Mouse (Mus musculus) midbrain, embryonic 12.5 days (tissue): ENCODE measurements around the gene Sept11. TPM values are rescaled to one million over a fixed set of nuclear protein-coding genes. Genes with fewer than 3 reads are reported as not detected.

Experiments used
- ATAC-seq: fragments of 200-750 bp; cut with Nextera tagmentation; 2 replicates; pipeline ENCODE4 v1.8.0; 2017; ENCODE audit warnings: low read depth, moderate TSS enrichment, moderate library complexity; ENCODE audit not compliant: low FRiP score
- H3K27ac ChIP-seq: fragments of 300-500 bp; sonication (generic); replicated peaks from 2 replicates; pipeline ENCODE4 v1.5.1; 2016; ENCODE audit warnings: mild to moderate bottlenecking
- H3K27me3 ChIP-seq: fragments of 300-500 bp; sonication (generic); 2 replicates; pipeline ENCODE4 v1.6.1; 2016; ENCODE audit warnings: mild to moderate bottlenecking
- H3K36me3 ChIP-seq: fragments of 300-500 bp; sonication (generic); 2 replicates; pipeline ENCODE4 v1.6.1; 2016
- H3K4me1 ChIP-seq: fragments of 300-500 bp; sonication (generic); 2 replicates; pipeline ENCODE4 v1.6.1; 2016
- H3K4me2 ChIP-seq: fragments of 300-500 bp; sonication (generic); replicated peaks from 2 replicates; pipeline ENCODE4 v1.6.1; 2016; ENCODE audit warnings: mild to moderate bottlenecking, moderate library complexity
- H3K4me3 ChIP-seq: fragments of 300-500 bp; sonication (generic); 2 replicates; pipeline ENCODE4 v1.5.1; 2016; ENCODE audit warnings: mild to moderate bottlenecking
- H3K9ac ChIP-seq: fragments of 300-500 bp; sonication (generic); replicated peaks from 2 replicates; pipeline ENCODE4 v1.6.1; 2016; ENCODE audit warnings: mild to moderate bottlenecking, moderate library complexity
- H3K9me3 ChIP-seq: fragments of 300-500 bp; sonication (generic); 2 replicates; pipeline ENCODE4 v1.6.1; 2016; ENCODE audit warnings: mild to moderate bottlenecking
- WGBS: fragments of 180-500 bp; shearing (Covaris S2); methylation state at CpG from one replicate; pipeline ENCODE4 v1.1.7; 2016; 5-methylcytosine and 5-hydroxymethylcytosine counted together
- polyA plus RNA-seq: library from polyadenylated mRNA; unstranded; fragments of >200 nt; fragmentation: Nextera tagmentation; extraction: Ambion mirVana; gene quantifications from 2 replicates; pipeline ENCODE4 v1.2.1, GENCODE M21; 2016

The Sept11 gene
- polyA plus RNA-seq, 1 experiment from 2014 or later, result 260 TPM

DNA sequence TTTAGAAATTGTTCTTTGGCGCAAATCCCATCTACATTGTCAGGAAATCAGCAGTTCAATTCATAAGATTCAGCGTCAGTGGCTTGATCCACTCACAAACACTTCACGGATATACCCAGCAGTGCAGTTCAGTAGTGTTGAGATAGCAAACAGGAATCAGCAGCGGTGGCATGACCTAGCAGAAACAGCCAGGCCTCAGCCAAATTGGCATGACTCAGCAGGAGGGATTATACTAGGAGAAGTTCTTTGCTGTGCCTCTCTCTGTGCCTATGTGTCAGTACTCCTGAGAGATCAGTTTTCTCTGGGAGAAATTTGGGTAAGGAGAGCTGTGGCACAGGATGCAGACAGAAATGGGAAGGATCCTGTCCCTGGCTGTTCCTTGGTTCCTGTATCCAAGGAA lies 32.4 kb upstream of the Sept11 start:
- Histone ChIP-seq H3K9ac (no peak overlapping the region), H3K27ac (no peak overlapping the region), H3K4me1 (no peaks in the 10 kb centered on the region), H3K4me3 (no peak overlapping the region), H3K27me3 (no peaks in the 10 kb centered on the region), H3K4me2 (no peak overlapping the region), H3K36me3 (no peaks in the 10 kb centered on the region), H3K9me3 (no peaks in the 10 kb centered on the region)
- ATAC-seq, result no peak
- 88% methylated on average over 4 of the region's 4 CpGs for WGBS

DNA sequence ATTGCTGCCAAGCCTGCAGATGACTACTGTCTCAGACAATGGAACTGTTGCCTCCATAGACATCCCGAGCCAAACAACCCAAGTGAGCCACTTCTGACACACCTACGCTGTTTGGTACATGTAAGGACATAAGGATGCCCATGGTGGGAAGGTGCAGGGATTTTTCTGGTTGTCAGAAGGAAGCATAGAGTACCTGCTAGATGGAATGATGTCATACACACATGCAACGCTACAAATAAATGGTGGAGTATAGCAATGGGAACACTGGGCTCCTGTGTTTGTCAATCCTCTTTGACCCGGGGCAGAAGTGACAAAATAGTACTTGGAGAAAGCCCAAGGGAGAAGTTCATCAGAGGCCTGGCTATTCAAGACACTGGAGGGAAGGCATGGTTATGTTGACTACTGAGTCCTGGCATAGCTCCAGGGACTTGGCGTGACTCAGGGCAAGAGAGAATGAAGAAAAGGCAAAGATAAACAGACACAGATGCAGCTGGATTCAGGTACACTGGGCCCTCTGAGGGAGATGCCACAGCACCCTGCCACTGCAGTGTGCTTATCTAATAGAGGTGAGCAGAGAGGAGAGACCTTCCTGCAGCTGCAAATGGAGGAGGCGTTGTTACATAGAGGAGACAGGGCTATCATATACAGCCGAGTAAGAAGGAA lies 15.4 kb upstream of the Sept11 start:
- no peak overlapping the region for H3K4me2 ChIP-seq
- ATAC-seq, result no peak
- WGBS, result 86% methylated on average over 7 of the region's 7 CpGs
- no peak overlapping the region for H3K4me3 ChIP-seq
- no peaks in the 10 kb centered on the region for H3K27me3 ChIP-seq
- H3K4me1 ChIP-seq, result no peaks in the 10 kb centered on the region
- H3K36me3 ChIP-seq, result no peaks in the 10 kb centered on the region
- no peak overlapping the region for H3K9ac ChIP-seq
- no peaks in the 10 kb centered on the region for H3K9me3 ChIP-seq
- no peak overlapping the region for H3K27ac ChIP-seq

DNA sequence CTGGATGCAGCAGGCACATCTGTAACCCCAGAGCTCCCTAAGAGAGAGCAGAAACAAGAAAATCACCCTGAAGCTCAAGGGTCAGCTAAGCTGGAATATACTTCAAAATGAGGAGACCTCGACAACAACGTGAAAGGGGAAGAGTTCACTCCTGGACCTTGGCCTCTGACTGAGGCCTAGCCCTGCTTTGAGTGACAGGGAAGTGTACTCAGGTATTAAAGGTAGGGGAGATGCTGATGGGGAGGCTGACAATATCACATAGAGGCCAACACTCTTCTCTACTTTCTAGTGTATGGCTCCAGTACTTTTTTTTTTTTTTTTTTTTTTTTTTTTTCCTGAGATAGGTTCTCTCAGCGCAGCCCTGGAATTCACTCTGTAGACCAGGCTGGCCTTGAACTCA lies 13.6 kb upstream of the Sept11 start:
- Histone ChIP-seq H3K4me3 (no peak overlapping the region), H3K4me2 (no peak overlapping the region), H3K9ac (no peak overlapping the region), H3K36me3 (no peaks in the 10 kb centered on the region), H3K27ac (no peak overlapping the region), H3K27me3 (no peaks in the 10 kb centered on the region), H3K9me3 (no peaks in the 10 kb centered on the region), H3K4me1 (no peaks in the 10 kb centered on the region)
- no peak for ATAC-seq
- WGBS, result 92% methylated on average over 3 of the region's 3 CpGs

DNA sequence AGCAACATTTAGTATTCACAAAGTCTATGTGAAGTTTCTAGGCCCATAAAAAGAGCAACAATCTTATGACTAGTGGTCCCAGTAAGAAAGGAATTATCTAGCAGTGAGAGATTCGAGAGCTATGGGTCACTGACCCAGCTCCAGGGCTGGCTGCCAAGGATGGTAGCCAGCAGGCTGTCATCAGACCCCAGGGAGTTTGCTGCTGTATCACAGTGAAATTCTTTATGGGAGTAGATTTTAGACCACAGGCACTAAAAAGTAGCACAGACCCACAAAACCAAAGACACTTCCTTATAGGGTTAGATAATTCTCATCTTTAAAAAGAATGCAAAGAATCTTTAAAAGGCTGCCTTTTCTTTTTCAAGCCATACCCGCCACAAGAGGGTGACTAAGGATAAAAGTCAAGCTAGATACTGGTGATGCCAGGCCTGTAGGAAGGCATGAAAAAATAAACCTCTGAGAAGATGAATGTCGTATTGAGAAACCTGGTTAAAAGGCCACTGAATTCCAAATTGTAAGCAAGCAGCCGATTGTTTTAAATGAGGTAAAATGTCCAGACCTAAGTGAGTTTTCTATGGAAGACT lies 8.1 kb upstream of the Sept11 start:
- 71% methylated on average over 4 of the region's 4 CpGs for WGBS
- Histone ChIP-seq H3K27me3 (no peaks in the 10 kb centered on the region), H3K27ac (no peak overlapping the region), H3K36me3 (no peaks in the 10 kb centered on the region), H3K9me3 (no peaks in the 10 kb centered on the region), H3K9ac (no peak overlapping the region), H3K4me1 (no peaks in the 10 kb centered on the region), H3K4me2 (no peak overlapping the region), H3K4me3 (no peak overlapping the region)
- no peak for ATAC-seq

DNA sequence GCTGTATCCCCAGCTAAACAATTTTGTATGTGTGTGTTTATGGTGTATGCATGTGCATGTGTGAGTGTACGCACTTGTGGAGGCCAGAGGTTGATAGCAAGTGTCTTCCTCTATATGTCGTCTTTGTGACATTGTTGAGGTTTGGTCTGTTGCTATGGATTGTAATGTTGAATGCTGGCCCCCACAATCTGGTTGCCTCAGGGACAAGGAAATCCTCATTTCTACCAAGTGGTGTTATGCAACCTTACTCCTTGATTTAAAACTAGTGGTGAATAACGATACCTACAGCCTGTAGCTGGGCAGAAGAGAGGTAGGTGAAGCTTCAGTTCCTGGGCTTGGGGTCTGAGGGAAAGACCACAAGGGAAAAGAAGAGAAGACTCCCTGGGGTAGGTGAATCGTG lies 7.3 kb upstream of the Sept11 start:
- H3K27ac ChIP-seq, result no peak overlapping the region
- WGBS, result 88% methylated on average over 4 of the region's 4 CpGs
- H3K4me2 ChIP-seq, result no peak overlapping the region
- H3K9ac ChIP-seq, result no peak overlapping the region
- no peaks in the 10 kb centered on the region for H3K27me3 ChIP-seq
- H3K4me3 ChIP-seq, result no peak overlapping the region
- H3K36me3 ChIP-seq, result no peaks in the 10 kb centered on the region
- ATAC-seq, result no peak
- no peaks in the 10 kb centered on the region for H3K9me3 ChIP-seq
- H3K4me1 ChIP-seq, result peaks cover under 1% of the 10 kb centered on the region

DNA sequence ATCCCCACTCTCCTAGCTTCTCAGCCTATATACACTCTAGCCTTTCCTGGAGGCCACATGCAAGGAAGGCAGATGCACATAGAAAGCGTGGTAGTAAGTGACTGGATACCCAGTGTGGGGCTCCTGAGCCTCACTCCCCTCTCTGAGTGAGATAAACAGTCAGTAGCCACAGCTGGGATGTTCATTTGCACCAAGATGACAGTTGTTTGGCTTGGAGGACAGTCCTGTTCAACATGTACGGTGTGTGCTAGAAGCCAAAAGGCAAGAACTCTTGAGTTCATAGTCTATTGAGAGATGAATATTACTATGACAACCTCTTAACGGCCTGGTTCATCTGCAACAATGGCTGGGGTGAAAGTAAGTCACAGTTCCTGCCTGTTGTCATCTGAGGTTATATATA lies 2.0 kb upstream of the Sept11 start:
- H3K27ac ChIP-seq, result no peak overlapping the region
- no peaks in the 10 kb centered on the region for H3K9me3 ChIP-seq
- 62% methylated on average over 3 of the region's 3 CpGs for WGBS
- H3K36me3 ChIP-seq, result no peaks in the 10 kb centered on the region
- peaks cover 33% of the 10 kb centered on the region for H3K4me1 ChIP-seq
- no peak overlapping the region for H3K4me3 ChIP-seq
- no peak for ATAC-seq
- H3K9ac ChIP-seq, result no peak overlapping the region
- no peaks in the 10 kb centered on the region for H3K27me3 ChIP-seq
- H3K4me2 ChIP-seq, result peak overlapping the region; percentile 81

DNA sequence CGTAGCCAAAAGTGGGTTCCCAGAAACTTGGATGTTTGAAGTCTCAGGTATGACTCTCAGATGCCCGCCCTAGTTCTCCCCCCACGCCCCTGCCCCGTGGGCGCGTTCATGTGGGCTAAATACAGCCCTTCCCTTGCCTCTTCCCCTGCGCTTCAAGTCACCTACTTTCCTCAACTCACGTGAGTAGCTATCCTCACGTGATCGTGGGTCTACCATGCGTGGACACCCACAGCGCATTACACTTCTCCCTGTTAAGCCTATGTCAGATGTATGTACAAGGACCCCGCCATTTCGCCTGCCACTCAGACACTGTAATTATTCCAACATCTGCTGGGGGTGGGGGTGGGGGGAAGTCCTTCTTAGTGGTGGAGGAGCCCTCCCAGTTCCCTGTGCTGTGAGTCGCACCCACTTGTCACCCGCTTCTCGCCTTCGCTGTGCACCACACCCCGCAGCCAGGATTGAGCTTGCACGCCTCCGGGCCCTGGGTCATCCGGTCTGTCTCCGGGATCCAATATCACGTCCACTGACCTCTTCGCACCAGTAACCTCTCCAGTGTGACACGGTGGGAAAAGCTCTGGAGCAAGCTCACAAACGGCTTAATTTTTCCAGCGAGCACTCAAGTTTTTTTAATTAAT lies 973 bp upstream of the Sept11 start:
- 8% methylated on average over 28 of the region's 28 CpGs for WGBS
- Histone ChIP-seq H3K27me3 (no peaks in the 10 kb centered on the region), H3K9me3 (no peaks in the 10 kb centered on the region), H3K4me3 (peak overlapping the region; percentile 89), H3K27ac (peak overlapping the region; percentile 96), H3K4me2 (peak overlapping the region; percentile 81), H3K4me1 (peaks cover 43% of the 10 kb centered on the region), H3K9ac (peak overlapping the region; percentile 89), H3K36me3 (no peaks in the 10 kb centered on the region)
- ATAC-seq, result peak; percentile 24

DNA sequence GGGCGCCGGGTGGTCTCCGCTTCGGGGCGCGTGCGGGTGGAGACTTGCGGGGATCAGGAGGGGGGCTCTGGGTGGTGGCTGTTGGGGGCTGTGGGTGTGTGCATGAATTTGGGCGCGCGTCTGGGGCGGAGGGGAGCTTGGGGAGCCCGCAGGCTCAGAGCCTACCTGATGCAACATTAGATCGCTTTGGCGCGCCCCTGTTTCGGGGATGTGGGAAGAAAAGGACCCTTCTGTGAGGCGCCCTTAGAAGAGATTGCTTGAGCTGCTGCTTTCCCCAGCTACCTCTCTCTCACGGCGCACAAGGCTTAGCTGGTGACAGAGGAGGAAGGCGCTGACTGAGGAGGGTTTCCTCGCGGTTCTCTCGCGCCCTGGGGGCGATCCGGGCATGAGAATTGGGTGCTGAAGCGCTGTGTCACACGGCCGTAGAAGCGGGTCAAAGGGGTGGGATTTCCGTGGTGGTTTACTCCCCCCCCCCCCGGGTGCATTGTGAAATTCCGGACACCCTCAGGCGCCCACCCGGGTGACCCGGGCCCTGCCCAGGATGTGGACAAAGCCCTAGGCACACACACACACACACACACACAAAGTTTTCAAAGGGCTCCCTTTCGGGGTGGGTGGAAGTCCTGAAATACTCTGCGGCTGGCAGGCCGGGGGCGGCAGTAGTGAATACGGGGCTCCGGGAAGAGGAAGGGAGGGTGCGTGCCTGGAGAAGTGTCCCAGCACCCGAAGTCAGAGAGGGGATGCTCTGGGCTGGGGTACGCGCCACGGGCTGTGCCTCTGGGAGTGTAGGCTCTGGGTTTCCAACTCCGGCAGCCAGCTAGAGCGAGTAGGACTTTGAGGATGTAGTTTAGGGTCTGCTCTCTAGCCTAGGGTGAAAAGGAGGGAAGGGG lies 646 bp downstream of the Sept11 start:
- H3K27me3 ChIP-seq, result no peaks in the 10 kb centered on the region
- H3K4me1 ChIP-seq, result peaks cover 59% of the 10 kb centered on the region
- H3K9me3 ChIP-seq, result no peaks in the 10 kb centered on the region
- WGBS, result under 1% methylated on average over 48 of the region's 50 CpGs
- H3K36me3 ChIP-seq, result no peaks in the 10 kb centered on the region
- ATAC-seq, result peak; percentile 10
- peak overlapping the region; percentile 89 for H3K4me3 ChIP-seq
- H3K27ac ChIP-seq, result peak overlapping the region; percentile 96
- peak overlapping the region; percentile 81 for H3K4me2 ChIP-seq
- peak overlapping the region; percentile 89 for H3K9ac ChIP-seq

DNA sequence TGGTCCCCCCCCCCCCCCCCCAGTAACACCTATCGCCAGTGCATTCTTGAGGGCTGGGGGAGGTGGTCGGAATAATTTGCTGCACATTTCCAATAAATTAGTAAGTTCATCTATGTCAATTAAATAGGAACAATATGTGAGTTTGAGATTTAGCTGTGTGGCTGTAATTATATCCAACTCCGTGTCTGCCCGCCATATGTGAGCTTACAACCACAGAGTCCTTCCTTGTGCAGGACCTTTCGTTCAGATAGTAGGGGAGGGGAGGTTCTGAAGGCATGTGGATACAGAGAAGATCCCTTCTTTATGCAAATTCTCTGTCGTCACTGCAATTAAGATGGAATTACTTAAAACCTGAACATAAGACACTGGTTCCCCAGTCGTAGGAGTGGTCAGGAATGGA lies 2.1 kb downstream of the Sept11 start:
- Histone ChIP-seq H3K27me3 (no peaks in the 10 kb centered on the region), H3K36me3 (0 out of 2 replicates have a peak, but pooled peaks cover 3% of the 10 kb centered on the region), H3K4me1 (peaks cover 67% of the 10 kb centered on the region), H3K9me3 (no peaks in the 10 kb centered on the region), H3K4me2 (peak overlapping the region; percentile 81), H3K9ac (peak overlapping the region; percentile 89), H3K27ac (no peak overlapping the region), H3K4me3 (peak overlapping the region; percentile 89)
- 56% methylated on average over 7 of the region's 7 CpGs for WGBS
- no peak for ATAC-seq

DNA sequence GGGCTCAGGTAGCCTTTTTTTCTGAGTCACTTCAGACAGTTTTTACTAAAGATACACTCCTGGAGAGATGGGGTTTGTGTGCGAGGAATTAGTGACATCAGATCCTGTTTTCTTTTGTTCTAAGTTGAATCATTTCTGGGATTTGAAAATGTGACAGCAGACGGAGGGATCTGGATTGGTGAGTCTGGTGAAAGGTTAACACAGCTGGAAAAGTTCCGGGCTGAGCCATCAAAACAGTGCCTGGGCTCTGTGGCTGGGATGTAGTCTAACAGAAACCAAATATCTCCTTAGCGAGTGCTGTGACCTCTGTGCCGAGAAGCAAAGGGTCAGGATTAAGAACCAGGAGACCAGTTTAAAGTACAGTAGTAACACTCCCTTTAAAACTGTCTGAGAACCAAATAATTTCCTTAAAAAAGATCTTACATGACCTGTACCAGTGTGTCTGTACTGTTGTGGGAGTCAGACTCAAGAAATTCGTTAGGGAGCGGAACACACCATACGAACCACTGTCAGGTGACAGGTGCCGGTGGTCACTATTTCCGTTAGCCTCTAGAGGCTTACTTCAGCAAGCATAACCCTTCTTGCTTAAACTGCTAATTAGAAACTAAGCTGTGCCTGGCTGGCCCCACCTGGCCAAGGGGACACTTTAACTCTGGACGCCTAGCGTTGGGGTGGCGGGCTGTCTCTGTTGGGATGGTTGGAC lies 4.1 kb downstream of the Sept11 start:
- ATAC-seq, result no peak
- H3K9me3 ChIP-seq, result no peaks in the 10 kb centered on the region
- H3K4me3 ChIP-seq, result no peak overlapping the region
- peaks cover 19% of the 10 kb centered on the region for H3K36me3 ChIP-seq
- 68% methylated on average over 13 of the region's 13 CpGs for WGBS
- H3K4me2 ChIP-seq, result 0 out of 2 replicates have a peak overlapping the region, but pooled peaks have one; percentile 6
- H3K27ac ChIP-seq, result no peak overlapping the region
- no peaks in the 10 kb centered on the region for H3K27me3 ChIP-seq
- no peak overlapping the region for H3K9ac ChIP-seq
- peaks cover 65% of the 10 kb centered on the region for H3K4me1 ChIP-seq

DNA sequence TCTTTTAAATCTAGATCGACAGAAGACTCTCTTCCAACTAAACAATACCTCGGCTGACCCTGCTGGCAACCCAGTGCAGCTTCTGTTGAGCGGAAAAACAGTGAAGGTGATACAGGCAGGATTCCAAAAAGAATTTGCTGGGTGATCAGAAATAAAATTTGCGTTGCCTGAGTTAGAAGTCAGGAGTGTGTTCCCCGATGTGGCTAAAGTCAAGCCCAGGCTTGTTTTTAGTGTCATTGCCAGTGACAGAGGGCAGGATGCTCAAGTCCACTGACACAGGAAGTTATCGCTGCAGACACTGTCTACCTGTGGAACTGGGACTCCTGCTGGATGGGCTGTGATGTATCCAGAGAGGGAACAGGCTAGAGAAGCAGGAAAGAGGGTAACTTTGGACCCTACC lies 5.0 kb downstream of the Sept11 start:
- WGBS, result 58% methylated on average over 6 of the region's 6 CpGs
- no peak overlapping the region for H3K4me3 ChIP-seq
- H3K27me3 ChIP-seq, result no peaks in the 10 kb centered on the region
- H3K4me1 ChIP-seq, result peaks cover 63% of the 10 kb centered on the region
- H3K9ac ChIP-seq, result no peak overlapping the region
- H3K27ac ChIP-seq, result no peak overlapping the region
- H3K36me3 ChIP-seq, result peaks cover 25% of the 10 kb centered on the region
- no peaks in the 10 kb centered on the region for H3K9me3 ChIP-seq
- ATAC-seq, result no peak
- H3K4me2 ChIP-seq, result no peak overlapping the region
